Mouse (Mus musculus): ENCODE data around the gene Cd70. TPM values are rescaled to one million over a fixed set of nuclear protein-coding genes. Genes with fewer than 3 reads are reported as not detected.
A peak's percentile ranks its signal among the peaks of the same experiment; 100 is the strongest.

Cd70 gene
- polyA plus RNA-seq, 1 experiment from 2014 or later: not detected

- no peaks in the 10 kb centered on the region for H3K27me3 ChIP-seq (ENCODE audit: insufficient read depth, low read length)
- H3K4me1 ChIP-seq (ENCODE audit: insufficient read depth): no peaks in the 10 kb centered on the region
- no peak overlapping the region for H3K27ac ChIP-seq (ENCODE audit: low read depth)
- H3K36me3 ChIP-seq (ENCODE audit: insufficient read depth): no peaks in the 10 kb centered on the region
- H3K4me2 ChIP-seq: no peak overlapping the region
- no peak for TF ChIP-seq CTCF (IDR thresholded peaks at IDR 0.05; ENCODE audit: low read depth)
- 58% methylated on average over 3 of the region's 3 CpGs for WGBS
- ATAC-seq (ENCODE audit: insufficient read depth) (no peak), DNase-seq (no peak)
- H3K4me3 ChIP-seq (ENCODE audit: low read depth, low read length): no peak overlapping the region
- H3K9ac ChIP-seq: no peak overlapping the region
- no peaks in the 10 kb centered on the region for H3K9me3 ChIP-seq (ENCODE audit: low read depth, low read length)
Observed at GRCm38 (mm10) chr17:57182871-57183270, 33.3 kb upstream of the Cd70 start.

DNA sequence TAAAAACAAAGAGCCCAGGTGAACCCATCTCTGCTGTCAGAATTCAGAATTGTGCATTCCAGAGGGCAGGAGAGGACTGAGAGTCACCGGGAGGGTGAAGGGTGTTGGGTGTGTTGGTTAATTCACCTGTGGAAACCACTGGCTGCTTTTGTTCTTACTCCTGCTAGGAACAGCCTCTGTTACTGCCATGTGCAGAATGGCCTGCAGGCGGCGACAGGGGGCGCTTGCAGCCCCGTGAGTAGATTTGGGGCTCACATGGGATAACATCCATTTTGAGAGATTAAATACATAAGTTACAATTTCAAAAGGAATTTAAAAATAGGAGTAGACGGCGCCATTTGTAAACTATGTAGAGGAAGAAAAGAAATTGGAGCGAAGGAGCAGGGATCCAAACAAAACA is 30.8 kb upstream of the Cd70 start:
- 25% methylated on average over 8 of the region's 8 CpGs for WGBS
- no peak for ATAC-seq (ENCODE audit: insufficient read depth)
- Histone ChIP-seq H3K9me3 (ENCODE audit: low read depth, low read length) (no peaks in the 10 kb centered on the region), H3K4me1 (ENCODE audit: insufficient read depth) (no peaks in the 10 kb centered on the region), H3K27me3 (ENCODE audit: insufficient read depth, low read length) (no peaks in the 10 kb centered on the region), H3K4me3 (ENCODE audit: low read depth, low read length) (no peak overlapping the region), H3K27ac (ENCODE audit: low read depth) (no peak overlapping the region), H3K4me2 (no peak overlapping the region), H3K9ac (no peak overlapping the region), H3K36me3 (ENCODE audit: insufficient read depth) (no peaks in the 10 kb centered on the region)
- TF ChIP-seq CTCF (IDR thresholded peaks at IDR 0.05; ENCODE audit: low read depth): peak; percentile 50
- DNase-seq: peak; percentile 35

GRCm38 (mm10) chr17:57173351-57173750 is 23.8 kb upstream of the Cd70 start:
- no peaks in the 10 kb centered on the region for H3K27me3 ChIP-seq (ENCODE audit: insufficient read depth, low read length)

DNA sequence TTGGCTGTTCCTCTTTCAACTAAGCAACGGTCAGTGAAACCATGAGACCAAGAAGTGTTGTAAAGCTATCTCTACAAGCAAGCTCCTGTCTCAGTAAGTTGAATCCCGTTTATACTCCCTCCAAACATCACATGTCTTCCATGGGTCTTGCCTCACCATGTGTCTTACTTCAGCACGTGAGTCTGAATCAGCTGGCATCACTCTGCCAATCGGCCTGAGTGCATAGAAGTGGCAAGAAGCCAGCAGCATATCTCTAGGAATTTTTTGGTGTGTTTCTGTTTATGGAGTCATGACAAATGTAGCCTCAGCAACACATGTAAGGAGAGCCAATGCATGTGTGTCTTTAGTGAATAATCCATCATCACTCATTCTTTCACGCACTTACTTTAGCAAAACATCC is 22.8 kb upstream of the Cd70 start:
- H3K9ac ChIP-seq: no peak overlapping the region
- no peak overlapping the region for H3K27ac ChIP-seq (ENCODE audit: low read depth)
- TF ChIP-seq CTCF (IDR thresholded peaks at IDR 0.05; ENCODE audit: low read depth): no peak
- DNase-seq: peak; percentile 50
- H3K4me1 ChIP-seq (ENCODE audit: insufficient read depth): no peaks in the 10 kb centered on the region
- no peak overlapping the region for H3K4me2 ChIP-seq
- H3K4me3 ChIP-seq (ENCODE audit: low read depth, low read length): no peak overlapping the region
- H3K27me3 ChIP-seq (ENCODE audit: insufficient read depth, low read length): no peaks in the 10 kb centered on the region
- 39% methylated on average over 5 of the region's 5 CpGs for WGBS
- H3K36me3 ChIP-seq (ENCODE audit: insufficient read depth): no peaks in the 10 kb centered on the region
- no peak; the same call in 1 of the 2 replicates for ATAC-seq (ENCODE audit: insufficient read depth)
- no peaks in the 10 kb centered on the region for H3K9me3 ChIP-seq (ENCODE audit: low read depth, low read length)

More at GRCm38 (mm10) chr17:57173351-57173750, 23.8 kb upstream of the Cd70 start:
- no peak overlapping the region for H3K27ac ChIP-seq (ENCODE audit: low read depth)
- TF ChIP-seq CTCF (IDR thresholded peaks at IDR 0.05; ENCODE audit: low read depth): no peak
- no peaks in the 10 kb centered on the region for H3K36me3 ChIP-seq (ENCODE audit: insufficient read depth)
- no peak overlapping the region for H3K4me3 ChIP-seq (ENCODE audit: low read depth, low read length)
- ATAC-seq (ENCODE audit: insufficient read depth) (peak; percentile 68; the same call in 1 of the 2 replicates), DNase-seq (peak; percentile 29)
- WGBS: 40% methylated on average over 4 of the region's 4 CpGs
- H3K4me1 ChIP-seq (ENCODE audit: insufficient read depth): no peaks in the 10 kb centered on the region
- H3K9me3 ChIP-seq (ENCODE audit: low read depth, low read length): no peaks in the 10 kb centered on the region
- H3K4me2 ChIP-seq: no peak overlapping the region
- no peak overlapping the region for H3K9ac ChIP-seq

- H3K4me3 ChIP-seq (ENCODE audit: low read depth, low read length): no peak overlapping the region
- H3K27me3 ChIP-seq (ENCODE audit: insufficient read depth, low read length): no peaks in the 10 kb centered on the region
- H3K9ac ChIP-seq: no peak overlapping the region
- no peak overlapping the region for H3K4me2 ChIP-seq
- TF ChIP-seq CTCF (IDR thresholded peaks at IDR 0.05; ENCODE audit: low read depth): no peak
- H3K9me3 ChIP-seq (ENCODE audit: low read depth, low read length): no peaks in the 10 kb centered on the region
- ATAC-seq (ENCODE audit: insufficient read depth) (no peak), DNase-seq (no peak)
- H3K4me1 ChIP-seq (ENCODE audit: insufficient read depth): no peaks in the 10 kb centered on the region
- no peaks in the 10 kb centered on the region for H3K36me3 ChIP-seq (ENCODE audit: insufficient read depth)
- H3K27ac ChIP-seq (ENCODE audit: low read depth): no peak overlapping the region
- WGBS: 53% methylated on average over 5 of the region's 5 CpGs
Observed at GRCm38 (mm10) chr17:57170616-57171260, 21.2 kb upstream of the Cd70 start.

DNA sequence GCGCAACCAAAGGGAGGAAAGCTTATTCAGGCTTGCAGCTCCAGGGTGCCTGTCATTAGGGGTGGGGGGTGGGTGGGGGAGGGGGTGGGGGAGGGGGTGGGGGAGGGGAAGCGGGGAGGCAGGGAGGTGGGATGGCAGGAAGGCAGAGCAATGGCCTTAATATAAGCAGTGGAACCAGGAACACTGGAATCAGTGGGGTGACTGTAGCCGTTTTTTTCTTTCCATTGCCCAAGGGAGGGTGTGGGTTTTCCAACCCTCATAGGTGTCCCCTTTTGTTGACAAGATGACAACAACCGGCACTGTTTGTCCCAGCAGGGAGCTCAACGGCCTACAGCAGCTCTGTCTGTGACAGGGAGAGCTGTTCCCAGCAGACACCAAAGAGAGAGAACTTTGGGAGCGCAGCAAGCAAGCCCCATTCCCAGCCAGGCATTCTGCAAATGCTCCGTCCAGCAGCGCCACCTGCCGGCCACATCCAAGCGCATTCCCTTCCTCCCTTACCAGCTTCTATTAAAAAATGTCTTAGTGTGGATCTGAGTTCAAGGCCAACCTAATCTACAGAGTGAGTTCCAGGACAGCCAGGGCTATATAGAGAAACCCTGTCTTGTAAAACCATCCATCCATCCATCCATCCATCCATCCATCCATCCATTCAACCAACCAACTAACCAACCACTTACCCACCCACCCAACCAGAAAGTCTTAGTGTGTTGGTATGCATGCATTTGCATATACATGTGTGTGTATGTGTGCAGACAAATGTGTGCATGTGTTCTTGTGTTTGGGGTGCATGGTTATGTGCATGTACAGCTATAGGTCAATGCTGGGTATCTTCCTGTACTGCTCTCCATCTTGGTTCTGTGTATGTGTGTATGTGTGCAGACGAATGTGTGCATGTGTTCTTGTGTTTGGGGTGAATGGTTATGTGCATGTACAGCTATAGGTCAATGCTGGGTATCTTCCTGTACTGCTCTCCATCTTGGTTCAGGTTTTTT is 17.5 kb upstream of the Cd70 start:
- H3K27ac ChIP-seq (ENCODE audit: low read depth): no peak overlapping the region
- peak; percentile 95 for DNase-seq
- H3K4me3 ChIP-seq (ENCODE audit: low read depth, low read length): no peak overlapping the region
- no peaks in the 10 kb centered on the region for H3K36me3 ChIP-seq (ENCODE audit: insufficient read depth)
- H3K4me1 ChIP-seq (ENCODE audit: insufficient read depth): no peaks in the 10 kb centered on the region
- ATAC-seq (ENCODE audit: insufficient read depth): peak; percentile 85
- 12% methylated on average over 11 of the region's 11 CpGs for WGBS
- H3K9ac ChIP-seq: no peak overlapping the region
- peak; percentile 96 for TF ChIP-seq CTCF (IDR thresholded peaks at IDR 0.05; ENCODE audit: low read depth)
- H3K27me3 ChIP-seq (ENCODE audit: insufficient read depth, low read length): no peaks in the 10 kb centered on the region
- H3K9me3 ChIP-seq (ENCODE audit: low read depth, low read length): no peaks in the 10 kb centered on the region
- no peak overlapping the region for H3K4me2 ChIP-seq

DNA sequence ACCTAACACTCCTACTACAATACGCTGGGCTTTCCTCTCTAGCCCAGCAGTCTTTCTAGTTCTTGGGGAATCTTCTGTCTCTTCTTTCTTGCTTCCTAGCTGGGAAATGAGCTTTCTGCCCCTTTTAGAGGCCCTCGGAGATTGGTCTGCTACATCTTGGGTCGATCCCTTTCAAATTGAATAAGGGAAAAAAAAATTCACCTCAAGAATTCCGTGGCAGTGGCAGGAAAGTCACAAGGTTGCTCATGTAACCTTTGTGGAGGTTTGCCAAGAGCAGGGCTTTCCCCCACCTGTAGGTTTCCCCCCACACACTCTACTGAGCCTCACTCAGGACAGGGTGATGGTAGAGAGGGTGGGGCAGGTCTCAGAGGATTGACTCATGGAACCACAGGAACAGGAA is 4.2 kb upstream of the Cd70 start:
- H3K9ac ChIP-seq: no peak overlapping the region
- H3K4me2 ChIP-seq: no peak overlapping the region
- no peak overlapping the region for H3K4me3 ChIP-seq (ENCODE audit: low read depth, low read length)
- no peak for TF ChIP-seq CTCF (IDR thresholded peaks at IDR 0.05; ENCODE audit: low read depth)
- H3K27ac ChIP-seq (ENCODE audit: low read depth): no peak overlapping the region
- no peaks in the 10 kb centered on the region for H3K4me1 ChIP-seq (ENCODE audit: insufficient read depth)
- ATAC-seq (ENCODE audit: insufficient read depth) (no peak), DNase-seq (no peak)
- 77% methylated on average over 4 of the region's 4 CpGs for WGBS
- no peaks in the 10 kb centered on the region for H3K36me3 ChIP-seq (ENCODE audit: insufficient read depth)
- H3K27me3 ChIP-seq (ENCODE audit: insufficient read depth, low read length): peaks cover 20% of the 10 kb centered on the region
- H3K9me3 ChIP-seq (ENCODE audit: low read depth, low read length): no peaks in the 10 kb centered on the region

All from lung, embryonic 14.5 days (tissue).